In genomic region chr4:31638564-31638963, GRCm38 (mm10) we compare ENCODE assay signal across 24 mouse cellular contexts.
A peak's percentile ranks its signal among the peaks of the same experiment; 100 is the strongest.
DNase-seq lines count a peak whose midpoint lies in the region; ATAC-seq lines count a peak whose summit lies in the region.
"Had no signal": no experiment of that assay in that cellular context is flagged by ENCODE, and none has a peak within 500 bp of the region (broad histone marks: within the 10 kb centered on the region; RNA-seq: fewer than 3 reads in every experiment).

No protein-coding gene starts in this region.

- 93% methylated on average over 6 of the region's 6 CpGs for WGBS in embryonic facial prominence, embryonic 15.5 days
- WGBS in embryonic facial prominence, embryonic 10.5 days = 90% methylated on average over 6 of the region's 6 CpGs
- 86% methylated on average over 6 of the region's 6 CpGs for WGBS in heart, embryonic 11.5 days (ENCODE audit: insufficient replicate concordance)
- 83% methylated on average over 6 of the region's 6 CpGs for WGBS in heart, embryonic 13.5 days
- WGBS in heart, embryonic 10.5 days = 83% methylated on average over 6 of the region's 6 CpGs

- no peaks in the 10 kb centered on the region for H3K9me3 ChIP-seq in embryonic facial prominence, embryonic 15.5 days (replicated peaks)
- no peaks in the 10 kb centered on the region for H3K9me3 ChIP-seq in embryonic facial prominence, embryonic 10.5 days
- no peaks in the 10 kb centered on the region for H3K9me3 ChIP-seq in heart, embryonic 11.5 days (replicated peaks; ENCODE audit: control insufficient read depth, low read length)
- no peaks in the 10 kb centered on the region for H3K9me3 ChIP-seq in heart, embryonic 13.5 days
- no peaks in the 10 kb centered on the region for H3K9me3 ChIP-seq in heart, embryonic 10.5 days
- H3K9me3 ChIP-seq: embryonic facial prominence, embryonic 13.5 days; forebrain, embryonic 13.5 days; forebrain, embryonic 15.5 days had no signal

- ATAC-seq in embryonic facial prominence, embryonic 15.5 days (ENCODE audit: insufficient number of reproducible peaks, low FRiP score, low TSS enrichment, low read depth) = 0 out of 2 replicates have a peak, but pooled peaks have one; percentile 51
- ATAC-seq in heart, embryonic 11.5 days (replicated peaks; ENCODE audit: insufficient number of reproducible peaks, low FRiP score, low TSS enrichment) = no peak
- no peak for ATAC-seq in heart, embryonic 13.5 days (ENCODE audit: extremely low read depth, insufficient number of reproducible peaks, low FRiP score, low TSS enrichment)
- ATAC-seq: activated CD4-positive, CD25-positive, alpha-beta regulatory T cell, adult 4 months; CD4-positive, CD25-positive, alpha-beta regulatory T cell, adult 4 months; forebrain, embryonic 13.5 days; forebrain, embryonic 15.5 days; forebrain, postnatal 0 days; Patski had no signal

- H3K27me3 ChIP-seq in embryonic facial prominence, embryonic 15.5 days = no peaks in the 10 kb centered on the region
- no peaks in the 10 kb centered on the region for H3K27me3 ChIP-seq in embryonic facial prominence, embryonic 10.5 days (replicated peaks; ENCODE audit: low read depth, poor library complexity, severe bottlenecking)
- H3K27me3 ChIP-seq in heart, embryonic 11.5 days (ENCODE audit: control insufficient read depth, insufficient read depth, low read length) = no peaks in the 10 kb centered on the region
- no peaks in the 10 kb centered on the region for H3K27me3 ChIP-seq in heart, embryonic 13.5 days (replicated peaks)
- H3K27me3 ChIP-seq in heart, embryonic 10.5 days (ENCODE audit: insufficient read depth, poor library complexity, severe bottlenecking) = no peaks in the 10 kb centered on the region
- H3K27me3 ChIP-seq: CH12.LX; embryonic facial prominence, embryonic 13.5 days; forebrain, embryonic 13.5 days; forebrain, embryonic 15.5 days; Patski had no signal

- no peak overlapping the region for H3K27ac ChIP-seq in embryonic facial prominence, embryonic 15.5 days (replicated peaks)
- no peak overlapping the region for H3K27ac ChIP-seq in embryonic facial prominence, embryonic 10.5 days (replicated peaks)
- 0 out of 2 replicates have a peak overlapping the region, but pooled peaks have one; percentile 5 for H3K27ac ChIP-seq in heart, embryonic 11.5 days (ENCODE audit: low read depth, low read length)
- peak overlapping the region; percentile 64 for H3K27ac ChIP-seq in heart, embryonic 13.5 days (replicated peaks)
- H3K27ac ChIP-seq in heart, embryonic 10.5 days = no peak overlapping the region
- H3K27ac ChIP-seq: embryonic facial prominence, embryonic 13.5 days; forebrain, embryonic 13.5 days; forebrain, embryonic 15.5 days had no signal

- H3K4me1 ChIP-seq in embryonic facial prominence, embryonic 15.5 days = peaks cover 4% of the 10 kb centered on the region
- H3K4me1 ChIP-seq in embryonic facial prominence, embryonic 10.5 days = no peaks in the 10 kb centered on the region
- H3K4me1 ChIP-seq in heart, embryonic 11.5 days (ENCODE audit: control insufficient read depth, insufficient read depth, low read length) = no peaks in the 10 kb centered on the region
- peaks cover 8% of the 10 kb centered on the region; the same call in 1 of the 2 replicates for H3K4me1 ChIP-seq in heart, embryonic 13.5 days
- H3K4me1 ChIP-seq in heart, embryonic 10.5 days = no peaks in the 10 kb centered on the region; the same call in 1 of the 2 replicates

- no peak overlapping the region for H3K4me3 ChIP-seq in embryonic facial prominence, embryonic 15.5 days (replicated peaks)
- H3K4me3 ChIP-seq in embryonic facial prominence, embryonic 10.5 days = no peak overlapping the region
- H3K4me3 ChIP-seq in heart, embryonic 11.5 days (ENCODE audit: low read depth, low read length) = no peak overlapping the region
- H3K4me3 ChIP-seq in heart, embryonic 13.5 days = no peak overlapping the region
- H3K4me3 ChIP-seq in heart, embryonic 10.5 days = no peak overlapping the region
- H3K4me3 ChIP-seq: embryonic facial prominence, embryonic 13.5 days; forebrain, embryonic 13.5 days; forebrain, embryonic 15.5 days had no signal

- H3K4me2 ChIP-seq in embryonic facial prominence, embryonic 15.5 days (replicated peaks) = no peak overlapping the region
- no peak overlapping the region for H3K4me2 ChIP-seq in heart, embryonic 11.5 days
- H3K4me2 ChIP-seq in heart, embryonic 13.5 days = no peak overlapping the region
- H3K4me2 ChIP-seq: embryonic facial prominence, embryonic 13.5 days; forebrain, embryonic 13.5 days; forebrain, embryonic 15.5 days had no signal

- DNase-seq in embryonic facial prominence, embryonic 10.5 days (ENCODE audit: low spot score) = no peak
- no peak for DNase-seq in heart, adult 8-10 months (ENCODE audit: low spot score)
- no peak for DNase-seq in heart, embryonic 10.5 days (ENCODE audit: low spot score)
- DNase-seq: adrenal gland, adult 8-10 months; adrenal gland, postnatal 14 days; adrenal gland, postnatal 36 days; B cell, adult 2 months; cerebellum, adult 11-12 months; cerebellum, adult 2 months; cerebellum, adult 9-10 months; cerebellum, postnatal 10 days; cerebellum, postnatal 25 days; forebrain, postnatal 0 days had no signal

- H3K9ac ChIP-seq in embryonic facial prominence, embryonic 15.5 days = no peak overlapping the region
- H3K9ac ChIP-seq in heart, embryonic 11.5 days (ENCODE audit: low read depth, low read length) = no peak overlapping the region
- H3K9ac ChIP-seq in heart, embryonic 13.5 days = no peak overlapping the region
- H3K9ac ChIP-seq: embryonic facial prominence, embryonic 13.5 days; forebrain, embryonic 13.5 days; forebrain, embryonic 15.5 days; forebrain, postnatal 0 days had no signal

- H3K36me3 ChIP-seq in embryonic facial prominence, embryonic 15.5 days = no peaks in the 10 kb centered on the region
- H3K36me3 ChIP-seq in embryonic facial prominence, embryonic 10.5 days (replicated peaks) = no peaks in the 10 kb centered on the region
- no peaks in the 10 kb centered on the region for H3K36me3 ChIP-seq in heart, embryonic 11.5 days (ENCODE audit: control insufficient read depth, insufficient read depth, low read length)
- H3K36me3 ChIP-seq in heart, embryonic 13.5 days = no peaks in the 10 kb centered on the region
- H3K36me3 ChIP-seq in heart, embryonic 10.5 days = no peaks in the 10 kb centered on the region
- H3K36me3 ChIP-seq: embryonic facial prominence, embryonic 13.5 days; forebrain, embryonic 15.5 days; G1E had no signal

Comparison
In these comparisons a context has a peak if more than half of its experiments do, and no peak if none do; other contexts are left out.
1. H3K27ac ChIP-seq: peak in heart, embryonic 11.5 days (single experiment) and heart, embryonic 13.5 days (single experiment); none in embryonic facial prominence, embryonic 15.5 days (single experiment), embryonic facial prominence, embryonic 10.5 days (single experiment) and heart, embryonic 10.5 days (single experiment).